Mouse (Mus musculus): ENCODE results near the gene Itsn1.

Itsn1 gene

DNA sequence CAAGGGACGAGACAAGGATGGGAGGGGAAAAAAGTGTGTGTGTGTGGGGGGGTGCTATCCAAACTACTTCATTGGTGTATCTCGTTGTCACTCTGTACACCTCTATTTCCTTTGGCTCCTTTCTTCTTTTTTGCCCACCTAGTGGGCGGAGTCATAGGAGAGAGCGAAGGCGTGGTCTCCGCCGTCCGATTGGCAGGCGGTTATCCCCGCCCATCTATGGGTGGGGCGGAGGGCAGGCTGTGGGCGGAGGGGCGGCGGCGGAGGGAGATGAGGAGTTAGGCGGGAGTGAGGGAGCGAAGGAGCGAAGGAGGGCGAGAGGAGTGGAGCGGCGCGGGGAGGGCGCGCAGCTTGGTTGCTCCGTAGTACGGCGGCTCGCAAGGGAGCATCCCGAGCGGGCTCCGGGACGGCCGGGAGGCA lies at the start of gene Itsn1:
Itsn1 (plus strand) TSS at position 216 of the 417 bp plus-strand sequence.
- DNase-seq (ENCODE audit: extremely low spot score), result peak; percentile 99

DNA sequence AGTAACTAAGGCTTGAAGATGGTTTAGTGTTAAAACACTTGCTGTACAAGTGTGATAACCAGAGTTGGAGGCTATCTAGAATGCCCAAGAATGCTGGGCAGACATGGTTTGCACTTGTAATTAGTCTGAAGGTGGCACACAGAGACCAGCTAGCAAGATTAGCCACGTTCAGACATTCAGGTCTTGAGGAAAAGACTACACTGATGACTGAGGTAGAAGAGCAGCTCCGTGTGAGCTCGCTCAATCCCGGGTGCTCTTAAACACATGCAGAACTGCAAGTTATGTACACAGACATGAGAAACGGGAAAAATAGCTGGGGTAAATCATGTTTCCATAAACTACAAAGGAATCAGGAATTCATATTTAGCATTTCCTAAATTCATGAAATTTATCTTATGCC lies 48.4 kb upstream of the Itsn1 start:
- DNase-seq (ENCODE audit: extremely low spot score), result no peak

GRCm38 (mm10) chr16:91685526-91685925 lies 43.6 kb upstream of the Itsn1 start:
- no peak for DNase-seq (ENCODE audit: extremely low spot score)

DNA sequence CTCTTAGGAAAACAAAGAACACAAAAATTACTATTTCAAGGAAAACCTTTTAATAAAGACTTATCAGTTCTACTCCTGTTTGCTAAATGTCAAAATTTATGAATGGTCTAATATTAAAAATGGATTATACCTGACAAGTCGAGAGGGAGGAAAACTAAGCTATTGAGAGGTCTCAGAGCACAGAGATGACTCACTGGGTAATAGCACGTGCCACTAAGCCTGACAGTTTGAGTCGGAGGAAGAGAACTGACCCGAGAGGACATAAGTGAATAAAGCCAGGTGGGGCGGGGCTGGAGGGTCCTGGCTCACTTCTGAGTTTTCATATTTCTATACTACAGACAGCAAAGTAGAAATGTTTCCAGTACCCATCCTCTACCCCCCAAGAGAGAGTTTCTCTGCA lies 42.7 kb upstream of the Itsn1 start:
- DNase-seq (ENCODE audit: extremely low spot score), result no peak

- DNase-seq (ENCODE audit: extremely low spot score), result no peak
These were observed 41.0 kb upstream of the Itsn1 start for GRCm38 (mm10) chr16:91688023-91688618.

GRCm38 (mm10) chr16:91688619-91689334 lies 40.3 kb upstream of the Itsn1 start, which contains the start of gene Donson:
Donson (minus strand) TSS chr16:91688770.
- peak; percentile 93 for DNase-seq (ENCODE audit: extremely low spot score)

- DNase-seq (ENCODE audit: extremely low spot score), result no peak
These were observed 39.3 kb upstream of the Itsn1 start for GRCm38 (mm10) chr16:91689791-91690190.

DNA sequence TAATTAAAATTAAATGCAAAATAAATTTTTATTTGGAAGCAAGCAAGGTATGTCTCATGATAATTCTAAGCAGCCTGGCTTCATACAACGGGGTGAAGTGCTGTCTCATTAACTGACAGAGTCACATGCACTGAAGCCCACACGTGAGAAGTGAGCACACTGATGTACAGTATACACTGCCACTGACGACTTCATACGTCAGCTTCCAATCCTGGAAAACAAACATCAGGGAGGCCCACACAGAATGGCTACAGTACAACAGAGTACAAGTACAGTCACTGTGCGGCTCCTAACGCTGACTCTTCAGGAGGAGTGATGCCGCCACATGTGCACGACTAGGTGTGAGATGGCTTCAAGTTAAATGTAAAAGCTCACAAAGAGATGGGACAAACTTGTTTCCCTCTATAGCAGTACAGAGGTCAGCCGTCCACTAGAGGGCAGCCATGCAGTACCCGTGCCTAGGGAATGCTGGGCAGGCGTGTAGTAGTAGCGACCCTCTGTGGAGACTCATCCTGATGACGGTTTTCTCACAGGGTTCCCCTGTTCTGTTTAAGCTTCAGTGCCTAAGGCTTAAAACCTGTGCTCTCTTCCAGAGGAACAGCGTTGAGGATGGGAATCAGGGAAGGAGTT lies 34.5 kb upstream of the Itsn1 start:
- DNase-seq (ENCODE audit: extremely low spot score), result peak; percentile 82

DNA sequence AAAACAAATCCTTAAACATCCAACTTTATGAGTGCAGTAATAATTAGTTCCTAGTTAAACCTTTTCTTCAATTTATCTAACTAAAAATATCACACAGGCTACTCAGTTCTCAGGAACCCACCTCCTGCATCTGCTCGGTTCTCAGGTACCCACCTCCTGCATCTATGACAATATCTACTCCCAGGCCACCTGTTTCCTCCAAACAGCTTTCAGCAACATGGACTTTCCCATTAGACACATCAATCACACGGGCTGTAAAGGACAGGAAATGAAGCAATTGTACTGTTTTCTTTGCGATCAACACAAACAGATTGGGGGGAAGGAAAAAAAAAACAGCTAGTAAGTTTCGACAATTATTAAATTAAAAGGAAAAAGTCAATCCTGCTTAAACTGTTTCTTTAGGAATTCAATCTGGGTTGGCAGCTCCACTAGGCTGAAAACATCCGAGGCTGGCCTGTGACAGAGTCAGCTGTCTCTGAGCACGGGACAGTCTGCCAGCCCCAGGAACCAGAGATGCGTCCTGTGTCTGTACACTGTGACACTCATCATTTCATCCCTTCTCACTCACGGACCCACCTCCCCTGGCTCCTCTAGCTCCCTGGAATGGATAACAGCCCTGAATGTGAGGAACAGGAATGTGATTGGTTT lies 33.8 kb upstream of the Itsn1 start:
- no peak for DNase-seq (ENCODE audit: extremely low spot score)

DNA sequence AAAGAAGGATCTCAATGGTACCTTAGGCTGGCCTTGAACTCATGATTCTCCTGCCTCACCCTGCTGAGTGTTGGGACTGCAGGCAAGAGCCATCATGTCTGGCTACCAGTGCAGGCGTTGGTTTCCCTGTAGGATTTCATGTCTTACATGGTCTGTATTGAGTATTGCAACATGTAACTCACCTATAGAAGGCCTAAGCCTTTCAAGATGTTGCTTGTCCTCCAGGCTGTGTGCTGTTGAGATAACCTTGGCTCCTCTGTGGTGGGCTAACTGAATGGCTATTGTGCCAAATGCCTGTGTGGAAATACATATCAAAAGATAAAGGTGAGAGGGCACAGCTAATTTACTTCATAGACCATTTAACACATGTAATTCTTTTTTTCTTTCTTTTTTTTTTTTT lies 30.1 kb upstream of the Itsn1 start:
- no peak for DNase-seq (ENCODE audit: extremely low spot score)

GRCm38 (mm10) chr16:91701908-91702307 lies 27.2 kb upstream of the Itsn1 start:
- DNase-seq (ENCODE audit: extremely low spot score), result no peak

DNA sequence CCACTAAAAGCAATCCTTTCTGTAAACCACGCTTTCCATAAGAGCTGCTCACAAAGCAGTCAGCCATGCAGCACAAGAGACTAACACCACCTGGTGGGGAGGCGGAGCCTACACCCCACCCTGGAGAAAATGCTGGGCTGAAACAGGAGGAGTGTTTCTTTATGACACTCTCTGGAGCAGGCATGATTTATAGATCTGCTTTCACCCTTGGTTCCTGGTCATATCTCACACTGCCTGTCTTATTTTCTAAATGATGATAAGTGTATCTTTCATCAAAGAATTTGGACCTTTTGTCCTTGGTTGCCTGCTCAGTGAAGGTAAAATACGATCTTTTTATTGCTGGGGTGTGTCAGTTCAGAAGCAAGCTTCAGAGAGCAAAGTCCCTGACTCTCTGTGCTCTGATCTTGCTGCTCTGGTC lies 26.3 kb upstream of the Itsn1 start:
- no peak for DNase-seq (ENCODE audit: extremely low spot score)

DNA sequence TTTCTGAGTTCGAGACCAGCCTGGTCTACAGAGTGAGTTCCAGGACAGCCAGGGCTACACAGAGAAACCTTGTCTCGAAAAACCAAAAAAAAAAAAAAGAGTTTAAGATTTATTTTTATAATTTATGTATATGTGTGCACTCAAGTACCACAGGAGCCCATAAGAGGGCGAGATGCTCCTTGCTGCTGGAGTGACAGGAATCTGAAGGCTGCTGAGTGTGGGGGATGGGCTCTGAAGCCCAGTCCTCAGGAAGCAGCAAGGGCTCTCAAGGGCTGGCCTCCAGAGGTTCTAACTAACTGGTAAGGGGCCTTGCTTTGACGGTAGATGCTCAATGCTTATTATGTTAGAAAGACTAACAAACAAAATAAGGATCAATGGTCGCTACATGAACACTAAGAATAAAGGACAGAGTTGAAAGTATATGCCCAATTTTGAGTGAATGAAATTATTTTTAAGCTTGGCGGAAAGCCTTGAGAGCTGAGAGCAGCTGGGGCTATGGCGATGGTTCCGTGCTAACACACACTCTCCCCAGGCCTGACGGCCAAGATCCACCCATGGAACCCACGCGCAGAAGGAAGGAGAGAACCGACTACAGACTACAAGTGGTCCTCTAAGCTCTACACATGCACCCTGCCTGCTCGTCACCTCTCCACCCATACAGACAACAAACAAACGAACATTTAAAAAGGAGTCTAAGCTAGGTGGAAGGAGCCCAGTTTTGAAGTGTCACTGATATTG lies 24.3 kb upstream of the Itsn1 start:
- no peak for DNase-seq (ENCODE audit: extremely low spot score)

GRCm38 (mm10) chr16:91710241-91710640 lies 18.8 kb upstream of the Itsn1 start:
- no peak for DNase-seq (ENCODE audit: extremely low spot score)

- DNase-seq (ENCODE audit: extremely low spot score), result no peak
These were observed 12.1 kb upstream of the Itsn1 start for GRCm38 (mm10) chr16:91716927-91717349.

DNA sequence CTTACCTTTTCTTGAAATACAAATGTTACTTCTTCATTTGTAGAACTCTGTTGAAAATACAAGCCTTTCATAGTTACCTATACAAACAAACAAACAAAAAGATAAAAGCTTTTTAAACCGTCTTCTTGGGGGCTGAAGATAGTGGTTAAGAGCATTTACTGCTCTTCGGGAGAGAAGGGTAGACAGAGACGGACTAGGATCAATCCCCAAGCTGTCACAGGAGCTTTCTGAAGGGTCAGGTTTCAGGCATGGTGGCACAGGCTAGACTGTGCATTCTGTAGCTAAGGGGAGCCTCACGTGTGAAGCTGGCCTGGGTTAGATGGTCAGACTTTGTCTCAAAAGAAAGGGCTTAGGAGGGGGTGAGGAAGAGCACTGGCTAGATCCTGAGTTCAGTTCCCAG lies 11.7 kb upstream of the Itsn1 start:
- DNase-seq (ENCODE audit: extremely low spot score), result no peak

- DNase-seq (ENCODE audit: extremely low spot score), result peak; percentile 40
These were observed 4.8 kb upstream of the Itsn1 start for GRCm38 (mm10) chr16:91724247-91724646.

- DNase-seq (ENCODE audit: extremely low spot score), result no peak
These were observed 1.6 kb upstream of the Itsn1 start for GRCm38 (mm10) chr16:91727433-91727832.

GRCm38 (mm10) chr16:91728123-91729065 lies 687 bp upstream of the Itsn1 start, which contains the start of gene Cryzl1:
Cryzl1 (minus strand) TSS chr16:91728975.
- DNase-seq (ENCODE audit: extremely low spot score), result peak; percentile 96

GRCm38 (mm10) chr16:91729821-91730441 lies 850 bp downstream of the Itsn1 start:
- peak; percentile 66 for DNase-seq (ENCODE audit: extremely low spot score)
